Mouse (Mus musculus) lung, postnatal 4 days (tissue): ENCODE measurements around the gene Lancl1.

Experiments used
- DNase-seq, 2 experiments: peaks; one replicate each; pipeline ENCODE4 v3.0.0; 2021

Lancl1 gene

GRCm38 (mm10) chr1:67014205-67014604, 24.5 kb downstream of the Lancl1 start:
- DNase-seq, result no peak

GRCm38 (mm10) chr1:67010520-67010919, 28.2 kb downstream of the Lancl1 start:
- no peak for DNase-seq

- peak in 1 of 2 experiments; percentile 52 for DNase-seq
Observed at GRCm38 (mm10) chr1:67003699-67004098, 35.0 kb downstream of the Lancl1 start.

- DNase-seq, result peak in 1 of 2 experiments; percentile 62
Observed at GRCm38 (mm10) chr1:67002226-67002625, 36.4 kb downstream of the Lancl1 start.

- no peak for DNase-seq
Observed at GRCm38 (mm10) chr1:67001367-67001766, 37.3 kb downstream of the Lancl1 start.

GRCm38 (mm10) chr1:67000484-67000883, 38.2 kb downstream of the Lancl1 start:
- no peak for DNase-seq

GRCm38 (mm10) chr1:66998601-66999000, 40.1 kb downstream of the Lancl1 start:
- no peak for DNase-seq

- DNase-seq, result no peak
Observed at GRCm38 (mm10) chr1:66998188-66998587, 40.5 kb downstream of the Lancl1 start.

- DNase-seq, result peak; percentile 24 to 46
Observed at GRCm38 (mm10) chr1:66996819-66997218, 41.9 kb downstream of the Lancl1 start.

- DNase-seq, result peak in 1 of 2 experiments; percentile 45
Observed at GRCm38 (mm10) chr1:66992764-66993163, 45.9 kb downstream of the Lancl1 start.

- no peak for DNase-seq
Observed at GRCm38 (mm10) chr1:66987558-66988190, 51.0 kb downstream of the Lancl1 start.

- no peak for DNase-seq
Observed at GRCm38 (mm10) chr1:66985906-66986305, 52.8 kb downstream of the Lancl1 start.

- DNase-seq, result no peak
Observed at GRCm38 (mm10) chr1:66985129-66985698, 53.5 kb downstream of the Lancl1 start.

GRCm38 (mm10) chr1:66980129-66980528, 58.5 kb downstream of the Lancl1 start:
- no peak for DNase-seq

GRCm38 (mm10) chr1:66975456-66975855, 63.2 kb downstream of the Lancl1 start:
- DNase-seq, result no peak

GRCm38 (mm10) chr1:66964857-66965256, 73.8 kb downstream of the Lancl1 start:
- DNase-seq, result no peak

- no peak for DNase-seq
Observed at GRCm38 (mm10) chr1:66960536-66961243, 78.0 kb downstream of the Lancl1 start.

- no peak for DNase-seq
Observed at GRCm38 (mm10) chr1:66957361-66957760, 81.3 kb downstream of the Lancl1 start.

- no peak for DNase-seq
Observed at GRCm38 (mm10) chr1:66951086-66951485, 87.6 kb downstream of the Lancl1 start.
